Mouse (Mus musculus) thymus, adult 2 months (tissue): ENCODE measurements around the gene Tgfbr2.

Experiments
- CTCF ChIP-seq: fragments of 200-500 bp; IDR thresholded peaks from 2 replicates; pipeline ENCODE4 v1.5.1; 2012; ENCODE audit warnings: mild to moderate bottlenecking, control low read depth, low read length, moderate library complexity, borderline replicate concordance; ENCODE audit not compliant: control insufficient read depth, poor library complexity, insufficient read depth; ENCODE audit errors: extremely low read depth
- POLR2A ChIP-seq: fragments of 200-500 bp; IDR thresholded peaks from 2 replicates; pipeline ENCODE4 v1.6.1; 2012; ENCODE audit warnings: mild to moderate bottlenecking, low read length, control low read depth, moderate library complexity; ENCODE audit not compliant: control insufficient read depth, poor library complexity, insufficient read depth; ENCODE audit errors: extremely low read depth

DNA sequence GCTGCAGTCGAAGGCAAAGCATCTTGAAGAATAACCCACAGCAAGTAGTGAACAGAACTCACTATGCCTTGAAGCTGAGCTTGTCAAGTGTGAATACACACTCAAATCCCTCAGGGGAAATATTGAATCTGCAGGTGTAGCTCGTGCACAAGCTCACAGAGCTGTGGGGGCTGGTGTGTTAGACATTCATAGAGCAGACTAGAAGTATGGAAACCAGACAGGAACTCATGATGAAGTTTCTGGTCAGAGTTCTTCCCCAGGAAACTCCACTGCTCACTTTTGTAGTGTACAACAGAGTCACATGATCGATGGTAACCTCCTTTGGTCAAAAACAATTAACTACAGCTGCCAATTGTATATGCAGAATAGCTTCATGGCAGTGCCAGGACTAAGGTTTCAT is 37.5 kb downstream of the Tgfbr2 start:
- TF ChIP-seq POLR2A (no peak), CTCF (no peak)
